Mouse (Mus musculus): Measurements from ENCODE around the gene Commd4.
"Not testable (repeated sequence)": the region's sequence is repeated elsewhere in the genome, so short reads cannot be mapped to it uniquely, and the experiment has no call there.

Gene Commd4

GRCm38 (mm10) chr9:57158013-57158470 lies at the start of gene Commd4:
Gene Commd4 (minus strand): TSS chr9:57158331.
- DNase-seq: peak; percentile 90

GRCm38 (mm10) chr9:57206896-57207295 lies 48.8 kb upstream of the Commd4 start:
- DNase-seq: no peak

GRCm38 (mm10) chr9:57203571-57203970 lies 45.4 kb upstream of the Commd4 start:
- DNase-seq: not testable (repeated sequence)

GRCm38 (mm10) chr9:57202981-57203380 lies 44.9 kb upstream of the Commd4 start:
- DNase-seq: no peak

- no peak for DNase-seq
Measured at GRCm38 (mm10) chr9:57197414-57197813, 39.3 kb upstream of the Commd4 start.

GRCm38 (mm10) chr9:57196708-57197107 lies 38.6 kb upstream of the Commd4 start:
- no peak for DNase-seq

- DNase-seq: no peak
Measured at GRCm38 (mm10) chr9:57168411-57168810, 10.3 kb upstream of the Commd4 start.

GRCm38 (mm10) chr9:57166173-57166572 lies 8.0 kb upstream of the Commd4 start:
- DNase-seq: no peak

- no peak for DNase-seq
Measured at GRCm38 (mm10) chr9:57163137-57163536, 5.0 kb upstream of the Commd4 start.

GRCm38 (mm10) chr9:57162496-57162895 lies 4.4 kb upstream of the Commd4 start:
- no peak for DNase-seq

- DNase-seq: no peak
Measured at GRCm38 (mm10) chr9:57158506-57158905, 375 bp upstream of the Commd4 start.

- no peak for DNase-seq
Measured at GRCm38 (mm10) chr9:57157499-57157898, 632 bp downstream of the Commd4 start.

GRCm38 (mm10) chr9:57156823-57157222 lies 1.3 kb downstream of the Commd4 start:
- DNase-seq: no peak

GRCm38 (mm10) chr9:57156383-57156782 lies 1.7 kb downstream of the Commd4 start:
- no peak for DNase-seq

- no peak for DNase-seq
Measured at GRCm38 (mm10) chr9:57152331-57152730, 5.8 kb downstream of the Commd4 start.

- DNase-seq: no peak
Measured at GRCm38 (mm10) chr9:57150192-57150591, 7.9 kb downstream of the Commd4 start.

GRCm38 (mm10) chr9:57149021-57149420 lies 9.1 kb downstream of the Commd4 start:
- DNase-seq: no peak

GRCm38 (mm10) chr9:57148144-57148878 lies 9.8 kb downstream of the Commd4 start, which contains the start of gene Neil1:
Gene Neil1 (minus strand): TSS chr9:57148305.
- peak; percentile 83 for DNase-seq

- peak; percentile 40 for DNase-seq
Measured at GRCm38 (mm10) chr9:57147205-57148143, 10.7 kb downstream of the Commd4 start.

- DNase-seq: no peak
Measured at GRCm38 (mm10) chr9:57146451-57147066, 11.6 kb downstream of the Commd4 start.

- no peak for DNase-seq
Measured at GRCm38 (mm10) chr9:57144830-57145229, 13.3 kb downstream of the Commd4 start.

- DNase-seq: no peak
Measured at GRCm38 (mm10) chr9:57143212-57143611, 14.9 kb downstream of the Commd4 start.

Measured in cerebellum, adult 11 months (tissue).